Mouse (Mus musculus) heart, postnatal 0 days (tissue): Measurements from ENCODE around the gene Ctss.

Experiments used
- CTCF ChIP-seq: IDR thresholded peaks from 2 replicates; pipeline ENCODE4 v1.5.1; 2016; ENCODE audit warnings: antibody characterized with exemption, control low read depth, low read depth
- EP300 ChIP-seq: IDR thresholded peaks from 2 replicates; pipeline ENCODE4 v1.6.1; 2016; ENCODE audit warnings: antibody characterized with exemption, low read depth

DNA sequence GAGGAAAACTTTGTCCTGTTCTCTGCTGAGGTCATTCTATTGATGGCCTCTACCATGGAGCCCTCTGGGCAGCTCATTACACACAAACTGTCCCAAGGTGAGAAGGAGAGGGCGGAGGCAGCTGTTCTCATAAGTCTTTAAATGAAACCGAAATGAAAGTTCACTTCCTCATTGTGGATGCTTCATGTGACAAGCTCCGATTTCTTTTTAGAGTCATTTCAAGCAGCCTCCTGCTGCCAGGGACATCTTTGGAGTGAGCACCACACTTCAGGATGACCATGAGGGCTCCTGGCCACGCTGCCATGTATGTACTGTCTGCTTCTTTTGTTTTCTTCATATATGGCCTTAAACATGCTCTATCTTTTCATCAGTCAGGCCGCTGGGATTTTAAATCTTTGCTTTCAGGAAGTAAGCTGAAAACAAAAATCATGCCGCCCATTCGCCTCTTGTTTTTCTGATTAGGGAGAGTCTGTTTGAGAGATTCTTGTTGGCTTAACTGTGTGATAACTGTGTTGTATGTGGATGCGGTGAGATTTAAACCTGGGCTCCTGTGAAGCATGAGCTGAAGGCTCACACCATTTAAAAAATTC is at the start of gene Ctss:
- no peak for TF ChIP-seq CTCF
- TF ChIP-seq EP300: no peak
